Mouse (Mus musculus): ENCODE measurements around the gene Tmem267.
A peak's percentile ranks its signal among the peaks of the same experiment; 100 is the strongest.
"Not testable (repeated sequence)": the region's sequence is repeated elsewhere in the genome, so short reads cannot be mapped to it uniquely, and the experiment has no call there.

Gene Tmem267

DNA sequence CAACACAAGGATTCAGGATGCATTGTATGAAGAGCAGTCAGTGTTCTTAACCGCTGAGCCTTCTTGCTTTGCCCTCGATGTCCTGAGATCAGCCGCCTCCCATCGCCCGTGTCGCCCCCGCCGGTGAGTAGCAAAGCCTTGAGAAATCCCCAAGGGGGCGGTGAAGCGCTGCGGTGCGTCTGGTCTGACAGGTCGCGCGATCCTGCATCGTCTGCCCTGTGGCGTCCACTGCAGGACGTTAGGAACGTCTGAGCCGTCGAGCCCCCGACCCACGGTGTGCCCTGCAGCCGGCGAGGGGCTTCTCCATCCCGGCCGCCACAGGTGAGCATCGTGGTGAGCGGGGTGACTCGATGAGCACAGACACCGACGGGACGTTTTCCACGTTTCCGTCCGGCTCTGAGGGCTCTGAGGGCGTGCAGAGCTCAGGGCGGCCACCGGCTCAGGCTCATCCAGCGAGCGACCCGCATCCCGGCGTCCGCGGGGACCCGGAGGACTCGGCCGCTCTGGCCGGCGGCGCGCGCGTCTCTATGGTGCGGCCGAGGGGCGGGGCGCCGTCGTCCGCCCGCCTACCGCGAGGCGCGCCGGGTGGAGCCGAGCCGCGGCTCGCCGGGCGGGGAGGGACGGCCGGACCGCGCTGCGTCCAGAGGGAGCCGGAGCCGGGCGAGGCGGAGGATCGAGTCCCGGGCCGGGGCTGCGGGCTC lies at the start of gene Tmem267, which contains the start of gene 3110070M22Rik:
Gene Tmem267, plus strand, starts transcription at position 160 of the 701 bp plus-strand sequence.
Gene 3110070M22Rik, minus strand, starts transcription at position 504 of the 701 bp plus-strand sequence.
- peak; percentile 82 for DNase-seq (ENCODE audit: low spot score)

DNA sequence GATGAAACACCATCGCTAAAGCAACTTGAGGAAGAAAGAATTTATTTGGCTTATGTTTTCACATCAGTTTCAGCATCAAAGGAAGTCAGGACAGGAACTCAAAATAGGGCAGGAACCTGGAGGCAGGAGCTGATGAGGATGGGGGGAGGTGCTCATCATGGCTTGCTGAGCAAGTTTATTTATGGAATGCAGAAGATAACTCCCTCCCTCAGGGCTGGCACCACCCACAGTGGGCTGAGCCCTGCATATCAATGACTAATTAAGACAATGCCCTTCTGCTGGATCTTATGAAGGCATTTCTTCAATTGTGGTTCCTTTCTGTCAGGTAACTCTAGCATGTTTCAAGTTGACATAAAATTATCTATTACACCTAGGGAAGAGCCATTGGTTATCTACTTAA lies 45.6 kb upstream of the Tmem267 start:
- no peak for DNase-seq (ENCODE audit: low spot score)

DNA sequence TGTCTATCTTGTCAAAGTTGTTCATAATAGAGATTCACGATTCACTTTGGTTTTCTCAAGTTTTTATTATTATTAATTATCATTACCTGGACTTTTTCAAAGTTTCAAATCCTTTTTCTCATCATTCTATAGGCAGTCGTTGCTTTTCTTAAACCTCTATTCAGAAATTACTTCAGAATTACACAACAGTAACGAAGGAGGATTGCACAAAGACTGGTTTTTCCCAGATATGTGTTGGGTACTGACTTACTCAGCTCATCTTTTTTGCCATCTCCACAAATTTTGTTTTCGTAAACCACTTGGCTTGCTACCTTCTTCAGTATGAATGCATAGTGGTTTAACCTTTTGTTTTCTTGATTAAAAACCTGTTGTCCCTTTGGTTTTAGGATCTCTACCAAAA lies 34.3 kb upstream of the Tmem267 start:
- no peak for DNase-seq (ENCODE audit: low spot score)

DNA sequence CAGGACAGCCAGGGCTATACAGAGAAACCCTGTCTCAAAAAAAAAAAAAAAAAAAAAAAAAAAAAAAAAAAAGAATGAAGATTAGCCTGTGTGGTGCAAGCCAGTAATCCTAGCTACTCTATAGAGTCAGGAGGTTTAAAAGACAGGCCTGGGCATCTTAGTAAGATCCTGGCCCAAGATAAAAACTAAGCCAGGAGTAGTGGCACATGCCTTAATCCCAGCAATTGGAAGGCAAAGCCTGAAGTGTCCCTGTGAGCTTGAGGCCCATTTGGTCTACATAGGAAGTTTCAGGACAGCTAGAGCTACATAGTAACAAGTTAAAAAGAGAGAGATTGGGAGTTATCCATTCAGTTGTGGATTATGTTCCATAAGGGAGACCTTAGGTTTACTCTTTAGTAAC lies 32.8 kb upstream of the Tmem267 start:
- DNase-seq (ENCODE audit: low spot score), result no peak

DNA sequence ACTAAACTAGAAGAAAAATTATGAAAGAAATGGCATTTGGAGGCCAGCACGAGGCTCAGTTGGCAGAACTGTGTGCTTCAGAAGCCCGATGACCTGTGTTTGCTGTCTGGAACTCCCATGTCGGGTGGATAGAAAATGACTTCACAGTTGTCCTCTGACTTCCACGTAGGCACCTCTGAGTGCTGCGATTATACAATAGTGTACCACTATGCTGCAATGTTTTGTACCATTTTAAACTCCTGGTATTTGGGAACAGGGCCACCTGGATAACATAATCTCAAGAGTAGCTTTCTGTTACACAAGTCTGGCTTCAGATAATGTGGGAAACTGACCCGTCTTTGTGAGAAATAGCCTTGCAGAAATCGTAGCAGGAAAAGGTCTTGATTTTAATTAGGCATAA lies 31.5 kb upstream of the Tmem267 start:
- no peak for DNase-seq (ENCODE audit: low spot score)

DNA sequence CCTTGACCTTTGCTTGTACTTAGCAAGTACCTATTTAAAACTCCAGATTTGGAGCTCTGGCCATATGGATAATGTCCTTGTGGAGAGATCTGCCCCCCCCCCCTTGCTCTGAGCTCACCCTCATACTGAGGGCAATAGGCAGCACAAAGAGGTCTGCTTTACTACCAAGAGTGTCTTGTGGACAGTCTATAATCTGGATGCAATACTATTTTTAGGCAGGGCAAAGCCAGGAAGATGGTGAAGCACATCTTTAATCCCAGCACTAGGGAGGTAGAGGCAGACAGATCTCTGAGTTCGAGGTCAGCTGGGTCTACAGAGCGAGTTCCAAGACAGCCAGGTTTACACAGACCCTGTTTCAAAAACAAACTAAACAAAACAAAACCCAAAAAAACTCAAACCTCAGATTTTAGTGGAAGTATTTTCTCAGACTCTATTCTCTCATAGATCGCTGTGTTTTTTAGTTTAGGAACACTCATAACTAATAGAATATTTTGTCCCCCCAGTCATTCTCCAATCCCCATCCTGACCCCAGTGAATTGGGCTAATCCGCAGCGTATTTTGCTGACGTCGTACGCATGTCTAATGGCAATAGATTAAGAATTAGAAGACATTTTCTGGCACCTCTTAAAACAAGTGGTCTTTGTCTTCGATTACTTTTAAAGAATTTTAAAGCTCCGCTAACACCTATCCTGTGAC lies 25.8 kb upstream of the Tmem267 start:
- no peak for DNase-seq (ENCODE audit: low spot score)

DNA sequence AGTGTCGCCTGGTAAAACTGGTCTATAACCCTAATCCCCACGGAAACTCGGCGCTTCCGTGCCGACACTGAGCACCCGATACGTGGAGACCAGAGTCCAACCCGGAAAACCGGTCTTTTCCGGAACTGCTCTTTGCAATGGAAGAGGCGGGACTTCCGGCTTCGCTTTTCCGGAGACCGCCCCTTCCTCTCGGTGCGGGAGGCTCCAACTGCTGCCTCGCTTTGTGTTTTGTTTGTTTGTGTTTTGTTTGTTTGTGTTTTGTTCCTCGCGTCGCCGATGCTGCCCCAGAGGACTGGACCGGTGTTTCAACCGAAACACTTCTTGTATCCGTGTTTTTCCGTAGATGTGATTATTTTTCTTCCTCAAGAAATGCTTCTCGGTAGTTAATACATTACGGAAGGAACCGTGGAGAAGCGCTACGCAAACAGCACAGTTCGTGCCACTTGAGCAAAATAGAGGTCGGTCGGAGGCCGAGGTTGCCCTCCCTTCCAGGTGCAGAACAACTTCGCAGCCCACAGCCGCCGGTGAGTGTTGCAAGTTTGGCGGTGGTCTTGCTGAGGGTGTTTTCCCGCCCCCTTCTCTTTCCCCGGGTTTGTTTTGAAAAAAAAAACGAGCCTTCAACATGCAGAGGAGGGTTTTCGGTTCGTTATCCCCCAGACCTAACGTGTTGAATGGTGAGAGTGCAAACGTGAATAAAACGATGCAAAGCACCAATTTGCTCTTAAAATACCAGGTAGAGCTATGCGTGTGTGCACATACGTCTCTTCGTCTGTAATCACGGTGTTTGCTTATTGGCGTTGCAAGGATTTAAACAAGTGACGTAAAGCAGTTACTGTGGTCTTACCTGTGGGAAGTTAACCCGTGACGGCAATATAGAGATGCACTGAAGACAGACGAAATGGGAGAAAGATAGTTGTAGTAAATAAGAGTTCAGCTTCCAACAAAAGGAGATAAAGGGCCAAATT lies 25.0 kb upstream of the Tmem267 start, which contains the start of gene 4833420G17Rik:
Gene 4833420G17Rik, plus strand, starts transcription at position 173 of the 965 bp plus-strand sequence.
- peak; percentile 91 for DNase-seq (ENCODE audit: low spot score)

DNA sequence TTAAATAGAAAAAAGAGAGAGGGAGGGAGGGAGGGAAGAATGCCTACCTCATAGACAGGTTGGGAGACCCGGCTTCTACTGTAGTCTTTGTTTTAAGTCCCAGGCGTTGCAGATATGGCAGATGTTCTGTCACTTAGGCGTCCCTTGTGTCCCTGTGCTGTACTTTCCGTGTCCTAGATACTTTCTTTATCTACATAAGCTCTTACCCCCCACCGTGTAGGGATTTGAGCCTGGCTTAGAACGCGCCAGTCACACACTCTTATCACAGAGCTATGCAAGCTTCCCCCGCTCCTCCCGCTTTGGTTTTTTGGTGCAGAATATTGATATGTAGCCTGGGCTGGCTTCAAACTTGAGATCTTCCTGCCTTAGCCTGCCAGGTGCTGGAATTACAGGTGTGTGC lies 11.2 kb upstream of the Tmem267 start:
- DNase-seq (ENCODE audit: low spot score), result no peak

DNA sequence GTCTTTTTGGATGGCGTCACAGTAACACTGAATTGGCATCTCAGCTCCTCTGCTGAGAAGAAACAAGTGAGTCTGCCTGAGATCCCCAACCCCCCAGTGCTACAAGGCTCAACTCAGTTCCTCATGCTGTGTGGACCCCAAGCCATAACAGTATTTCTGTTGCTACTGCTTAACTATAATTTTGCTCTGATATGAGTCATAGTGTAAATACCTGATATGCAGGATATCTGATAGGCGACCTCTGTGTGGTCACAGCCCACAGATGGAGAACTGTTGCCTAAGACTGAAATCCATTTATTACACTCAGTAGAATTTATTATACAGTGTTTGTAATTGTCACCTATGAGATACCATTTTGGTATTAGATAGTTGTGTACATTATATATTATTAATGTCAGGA lies 10.1 kb upstream of the Tmem267 start:
- no peak for DNase-seq (ENCODE audit: low spot score)

DNA sequence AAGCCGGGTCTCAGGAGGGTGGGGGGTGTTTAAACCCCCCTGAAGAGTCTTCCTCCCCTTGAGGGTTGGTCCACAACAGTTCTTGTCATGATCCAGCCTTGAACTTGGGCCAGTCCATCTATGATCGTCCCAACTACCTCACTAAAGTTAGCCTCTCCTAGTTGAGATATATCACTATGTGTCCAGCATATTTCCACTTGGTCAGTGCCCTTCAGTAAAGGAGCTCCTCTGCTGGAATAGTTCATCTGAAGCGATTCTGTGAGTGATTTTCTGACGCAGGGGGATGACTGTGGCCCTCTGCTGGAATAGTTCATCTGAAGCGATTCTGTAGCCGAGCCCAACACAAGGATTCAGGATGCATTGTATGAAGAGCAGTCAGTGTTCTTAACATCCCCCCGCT lies 485 bp upstream of the Tmem267 start:
- DNase-seq (ENCODE audit: low spot score), result no peak

DNA sequence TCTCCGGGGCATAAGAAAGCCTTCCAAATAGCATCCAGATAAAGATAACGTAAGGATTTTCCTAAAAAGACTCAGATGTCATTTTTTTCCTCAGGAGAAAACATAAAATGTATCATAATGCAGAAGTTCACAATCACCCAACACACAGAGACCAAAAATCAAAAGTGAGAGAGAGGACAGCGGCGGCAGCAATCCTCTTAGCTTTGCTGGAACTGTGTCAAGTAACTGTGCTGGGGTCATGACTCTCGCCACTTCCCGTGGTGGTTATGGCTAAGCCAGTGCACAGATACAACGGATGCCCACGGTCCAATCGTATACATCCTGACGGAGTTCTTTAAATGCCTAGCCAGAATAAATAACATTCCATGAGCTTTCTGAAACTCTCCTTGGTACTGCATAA lies 4.2 kb downstream of the Tmem267 start:
- DNase-seq (ENCODE audit: low spot score), result not testable (repeated sequence)

DNA sequence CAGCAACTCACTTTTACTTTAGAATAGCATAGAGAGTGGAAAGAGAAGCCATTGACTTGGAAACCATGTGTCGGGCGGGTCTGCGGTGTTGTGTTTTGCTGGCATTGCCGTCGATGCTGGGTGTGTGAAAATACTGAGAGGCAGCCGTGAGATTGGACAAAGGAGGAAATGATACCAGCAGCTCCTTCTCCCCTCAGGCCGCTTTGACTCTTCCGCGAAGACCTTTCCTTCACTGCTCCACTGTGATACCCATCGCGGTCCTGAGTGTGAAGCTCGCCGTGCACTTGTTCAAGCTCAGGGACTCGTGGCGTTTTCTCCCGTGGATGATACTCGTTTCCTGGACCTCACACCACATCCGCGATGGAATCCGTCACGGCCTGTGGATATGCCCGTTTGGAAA lies 7.1 kb downstream of the Tmem267 start:
- not testable (repeated sequence) for DNase-seq (ENCODE audit: low spot score)

DNA sequence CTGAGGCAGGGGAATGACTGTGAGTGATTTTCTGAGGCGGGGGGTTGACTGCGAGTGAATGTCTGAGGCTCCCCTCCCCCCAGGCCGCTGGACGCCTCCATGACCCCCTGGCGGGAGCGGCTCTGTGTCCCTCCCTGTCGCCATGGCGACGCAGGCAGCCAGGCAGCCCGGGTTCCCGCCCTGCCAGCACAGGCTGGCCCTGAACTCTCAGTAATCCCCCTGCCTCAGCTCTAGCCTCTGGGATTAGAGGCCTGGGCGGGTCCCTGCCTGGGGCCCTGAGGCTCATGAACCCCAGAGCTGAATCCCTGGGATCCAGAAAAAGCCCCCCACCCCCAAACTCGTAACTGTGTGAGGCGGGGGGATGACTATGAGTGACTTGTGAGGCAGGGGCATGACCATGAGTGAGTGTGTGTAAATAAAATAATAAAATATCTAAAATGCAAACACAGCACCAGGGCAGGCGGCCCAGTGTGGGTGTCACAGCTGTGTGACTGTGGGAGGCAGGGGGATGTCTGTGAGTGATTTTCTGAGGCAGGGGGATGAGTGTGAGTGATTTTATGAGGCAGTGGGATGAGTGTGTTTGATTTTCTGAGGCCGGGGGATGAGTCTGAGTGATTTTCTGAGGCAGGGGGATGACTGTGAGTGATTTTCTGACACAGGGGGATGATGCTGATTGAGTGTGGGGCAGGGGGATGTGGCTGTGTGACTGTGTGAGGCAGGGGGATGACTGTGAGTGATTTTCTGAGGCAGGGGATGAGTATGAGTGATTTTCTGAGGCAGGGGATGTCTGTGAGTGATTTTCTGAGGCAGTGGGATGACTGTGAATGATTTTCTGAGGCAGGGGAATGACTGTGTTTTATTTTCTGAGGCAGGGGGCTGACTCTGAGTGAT lies 108.7 kb downstream of the Tmem267 start:
- peak; percentile 41 for DNase-seq (ENCODE audit: low spot score)

DNA sequence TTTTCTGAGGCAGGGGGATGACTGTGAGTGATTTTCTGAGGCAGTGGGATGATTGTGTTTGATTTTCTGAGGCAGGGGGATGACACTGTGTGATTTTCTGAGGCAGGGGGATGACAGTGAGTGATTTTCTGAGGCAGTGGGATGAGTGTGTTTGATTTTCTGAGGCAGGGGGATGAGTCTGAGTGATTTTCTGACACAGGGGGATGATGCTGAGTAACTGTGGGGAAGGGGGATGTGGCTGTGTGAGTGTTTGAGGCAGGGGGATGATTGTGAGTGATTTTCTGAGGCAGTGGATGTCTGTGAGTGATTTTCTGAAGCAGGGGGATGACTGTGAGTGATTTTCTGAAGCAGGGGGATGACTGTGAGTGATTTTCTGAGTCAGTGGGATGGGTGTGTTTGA lies 110.6 kb downstream of the Tmem267 start:
- not testable (repeated sequence) for DNase-seq (ENCODE audit: low spot score)

DNA sequence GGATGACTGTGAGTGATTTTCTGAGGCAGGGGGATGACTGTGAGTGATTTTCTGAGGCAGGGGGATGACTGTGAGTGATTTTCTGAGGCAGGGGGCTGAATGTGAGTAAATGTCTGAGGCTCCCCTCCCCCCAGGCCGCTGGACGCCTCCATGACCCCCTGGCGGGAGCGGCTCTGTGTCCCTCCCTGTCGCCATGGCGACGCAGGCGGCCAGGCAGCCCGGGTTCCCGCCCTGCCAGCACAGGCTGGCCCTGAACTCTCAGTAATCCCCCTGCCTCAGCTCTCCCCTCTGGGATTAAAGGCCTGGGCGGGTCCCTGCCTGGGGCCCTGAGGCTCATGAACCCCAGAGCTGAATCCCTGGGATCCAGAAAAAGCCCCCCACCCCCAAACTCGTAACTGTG lies 111.2 kb downstream of the Tmem267 start:
- DNase-seq (ENCODE audit: low spot score), result peak; percentile 41

DNA sequence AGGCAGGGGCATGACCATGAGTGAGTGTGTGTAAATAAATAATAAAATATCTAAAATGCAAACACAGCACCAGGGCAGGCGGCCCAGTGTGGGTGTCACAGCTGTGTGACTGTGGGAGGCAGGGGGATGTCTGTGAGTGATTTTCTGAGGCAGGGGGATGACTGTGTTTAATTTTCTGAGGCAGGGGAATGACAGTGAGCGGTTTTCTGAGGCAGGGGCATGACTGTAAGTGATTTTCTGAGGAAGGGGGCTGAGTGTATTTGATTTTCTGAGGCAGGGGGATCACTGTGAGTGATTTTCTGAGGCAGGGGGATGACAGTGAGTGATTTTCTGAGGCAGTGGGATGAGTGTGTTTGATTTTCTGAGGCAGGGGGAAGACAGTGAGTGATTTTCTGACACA lies 111.7 kb downstream of the Tmem267 start:
- not testable (repeated sequence) for DNase-seq (ENCODE audit: low spot score)

DNA sequence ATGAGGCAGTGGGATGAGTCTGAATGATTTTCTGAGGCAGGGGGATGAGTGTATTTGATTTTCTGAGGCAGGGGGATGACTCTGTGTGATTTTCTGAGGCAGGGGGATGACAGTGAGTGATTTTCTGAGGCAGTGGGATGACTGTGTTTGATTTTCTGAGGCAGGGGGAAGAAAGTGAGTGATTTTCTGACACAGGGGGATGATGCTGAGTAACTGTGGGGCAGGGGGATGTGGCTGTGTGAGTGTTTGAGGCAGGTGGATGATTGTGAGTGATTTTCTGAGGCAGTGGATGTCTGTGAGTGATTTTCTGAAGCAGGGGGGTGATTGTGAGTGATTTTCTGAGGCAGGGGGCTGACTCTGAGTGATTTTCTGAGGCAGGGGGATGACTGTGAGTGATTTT lies 112.3 kb downstream of the Tmem267 start:
- peak; percentile 64 for DNase-seq (ENCODE audit: low spot score)

DNA sequence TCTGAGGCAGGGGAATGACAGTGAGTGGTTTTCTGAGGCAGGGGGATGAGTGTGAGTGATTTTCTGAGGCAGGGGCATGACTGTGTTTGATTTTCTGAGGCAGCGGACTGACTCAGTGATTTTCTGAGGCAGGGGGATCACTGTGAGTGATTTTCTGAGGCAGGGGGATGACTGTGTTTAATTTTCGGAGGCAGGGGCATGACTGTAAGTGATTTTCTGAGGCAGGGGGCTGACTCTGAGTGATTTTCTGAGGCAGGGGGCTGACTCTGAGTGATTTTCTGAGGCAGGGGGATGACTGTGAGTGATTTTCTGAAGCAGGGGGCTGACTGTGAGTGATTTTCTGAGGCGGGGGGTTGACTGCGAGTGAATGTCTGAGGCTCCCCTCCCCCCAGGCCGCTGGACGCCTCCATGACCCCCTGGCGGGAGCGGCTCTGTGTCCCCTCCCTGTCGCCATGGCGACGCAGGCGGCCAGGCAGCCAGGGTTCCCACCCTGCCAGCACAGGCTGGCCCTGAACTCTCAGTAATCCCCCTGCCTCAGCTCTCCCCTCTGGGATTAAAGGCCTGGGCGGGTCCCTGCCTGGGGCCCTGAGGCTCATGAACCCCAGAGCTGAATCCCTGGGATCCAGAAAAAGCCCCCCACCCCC lies 115.0 kb downstream of the Tmem267 start:
- peak; percentile 62 for DNase-seq (ENCODE audit: low spot score)

DNA sequence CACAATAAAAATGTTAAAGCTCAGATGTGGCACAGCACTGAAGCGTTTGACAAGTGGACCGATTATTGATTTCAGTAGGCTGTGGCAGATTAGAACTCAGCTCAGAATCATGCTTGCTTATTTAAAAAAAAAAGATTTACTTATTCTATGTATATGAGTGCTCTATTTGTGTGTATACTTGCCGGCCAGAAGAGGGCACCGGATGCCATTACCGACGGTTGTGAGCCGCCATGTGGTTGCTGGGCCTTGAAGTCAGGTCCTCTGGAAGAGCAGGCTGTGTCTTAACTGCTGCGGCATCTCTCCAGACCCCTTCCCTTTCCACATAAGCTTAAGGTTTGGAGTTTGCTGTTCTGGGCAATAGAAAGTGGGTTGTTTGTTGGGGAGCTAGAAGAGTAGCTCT lies 116.1 kb downstream of the Tmem267 start:
- DNase-seq (ENCODE audit: low spot score), result not testable (repeated sequence)

DNA sequence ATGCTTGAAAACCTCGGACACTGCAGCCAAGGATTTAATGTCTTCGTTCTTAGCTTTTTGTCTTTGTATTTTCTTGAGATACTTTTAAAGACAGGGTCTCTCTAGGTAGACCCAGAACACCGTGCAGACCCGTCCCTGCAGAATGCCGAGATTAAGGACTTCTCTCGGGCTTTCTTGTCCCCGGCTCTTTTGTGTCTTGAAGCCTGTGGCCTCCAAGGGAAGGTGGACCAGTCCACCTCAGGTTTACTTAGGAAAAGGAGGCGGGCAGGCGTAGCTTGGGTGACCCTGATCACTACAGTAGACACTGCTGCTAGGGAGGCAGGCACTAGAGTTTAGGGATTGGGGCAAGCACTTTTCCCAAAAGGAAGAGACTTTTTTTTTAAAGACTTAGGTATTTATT lies 116.5 kb downstream of the Tmem267 start:
- not testable (repeated sequence) for DNase-seq (ENCODE audit: low spot score)

DNA sequence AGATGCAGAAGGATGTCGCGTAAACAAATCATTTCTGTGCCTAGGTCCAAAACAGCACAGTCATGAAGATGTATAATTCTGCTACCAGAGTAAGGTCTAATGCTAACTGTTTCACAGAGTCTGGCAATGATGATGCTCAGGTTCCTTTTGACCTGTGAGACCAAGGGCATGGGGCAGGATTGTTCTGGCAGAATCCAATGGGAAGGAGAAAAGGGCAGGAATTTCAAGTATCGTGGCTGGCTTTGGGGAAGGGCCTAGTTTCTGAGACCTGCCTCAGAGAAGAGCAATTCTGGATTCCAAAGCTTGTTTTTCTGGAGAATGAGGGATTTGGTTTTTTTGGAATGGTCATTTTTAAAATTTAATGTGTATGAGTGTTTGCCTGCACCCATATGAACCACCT lies 131.0 kb downstream of the Tmem267 start:
- DNase-seq (ENCODE audit: low spot score), result no peak
